Mouse (Mus musculus): ENCODE results near the gene Dlx2. TPM values are rescaled to one million over a fixed set of nuclear protein-coding genes. Genes with fewer than 3 reads are reported as not detected.

Gene Dlx2
- polyA plus RNA-seq, 1 experiment from 2014 or later = 1.5 TPM

- Histone ChIP-seq H3K9ac (ENCODE audit: low read depth, low read length) (no peak overlapping the region), H3K4me3 (ENCODE audit: low read length) (no peak overlapping the region), H3K27ac (ENCODE audit: low read length) (no peak overlapping the region), H3K36me3 (ENCODE audit: control insufficient read depth, insufficient read depth, low read length) (no peaks in the 10 kb centered on the region), H3K4me2 (ENCODE audit: low read depth, low read length) (no peak overlapping the region), H3K27me3 (replicated peaks; ENCODE audit: control insufficient read depth, insufficient read depth, low read length) (peaks cover 52% of the 10 kb centered on the region), H3K9me3 (ENCODE audit: control insufficient read depth, low read length) (no peaks in the 10 kb centered on the region), H3K4me1 (ENCODE audit: control insufficient read depth, insufficient read depth, low read length) (no peaks in the 10 kb centered on the region)
- ATAC-seq = no peak
- WGBS = 64% methylated on average over 4 of the region's 4 CpGs
Observed at GRCm38 (mm10) chr2:71522871-71523270, 23.7 kb downstream of the Dlx2 start.

GRCm38 (mm10) chr2:71517466-71518099, 29.0 kb downstream of the Dlx2 start:
- Histone ChIP-seq H3K4me3 (ENCODE audit: low read length) (no peak overlapping the region), H3K27me3 (replicated peaks; ENCODE audit: control insufficient read depth, insufficient read depth, low read length) (peaks cover 5% of the 10 kb centered on the region), H3K9me3 (ENCODE audit: control insufficient read depth, low read length) (no peaks in the 10 kb centered on the region), H3K27ac (ENCODE audit: low read length) (no peak overlapping the region), H3K4me2 (ENCODE audit: low read depth, low read length) (no peak overlapping the region), H3K9ac (ENCODE audit: low read depth, low read length) (no peak overlapping the region), H3K36me3 (ENCODE audit: control insufficient read depth, insufficient read depth, low read length) (no peaks in the 10 kb centered on the region), H3K4me1 (ENCODE audit: control insufficient read depth, insufficient read depth, low read length) (no peaks in the 10 kb centered on the region)
- 74% methylated on average over 8 of the region's 8 CpGs for WGBS
- no peak for ATAC-seq

GRCm38 (mm10) chr2:71516995-71517394, 29.6 kb downstream of the Dlx2 start:
- Histone ChIP-seq H3K4me1 (ENCODE audit: control insufficient read depth, insufficient read depth, low read length) (no peaks in the 10 kb centered on the region), H3K9me3 (ENCODE audit: control insufficient read depth, low read length) (no peaks in the 10 kb centered on the region), H3K4me3 (ENCODE audit: low read length) (no peak overlapping the region), H3K36me3 (ENCODE audit: control insufficient read depth, insufficient read depth, low read length) (no peaks in the 10 kb centered on the region), H3K9ac (ENCODE audit: low read depth, low read length) (no peak overlapping the region), H3K27ac (ENCODE audit: low read length) (no peak overlapping the region), H3K27me3 (replicated peaks; ENCODE audit: control insufficient read depth, insufficient read depth, low read length) (peaks cover 3% of the 10 kb centered on the region; the same call in 1 of the 2 replicates), H3K4me2 (ENCODE audit: low read depth, low read length) (no peak overlapping the region)
- no peak for ATAC-seq
- WGBS = 68% methylated on average over 4 of the region's 4 CpGs

- Histone ChIP-seq H3K9me3 (ENCODE audit: control insufficient read depth, low read length) (no peaks in the 10 kb centered on the region), H3K4me3 (ENCODE audit: low read length) (no peak overlapping the region), H3K9ac (ENCODE audit: low read depth, low read length) (no peak overlapping the region), H3K4me1 (ENCODE audit: control insufficient read depth, insufficient read depth, low read length) (no peaks in the 10 kb centered on the region), H3K4me2 (ENCODE audit: low read depth, low read length) (no peak overlapping the region), H3K27me3 (replicated peaks; ENCODE audit: control insufficient read depth, insufficient read depth, low read length) (no peaks in the 10 kb centered on the region), H3K27ac (ENCODE audit: low read length) (no peak overlapping the region), H3K36me3 (ENCODE audit: control insufficient read depth, insufficient read depth, low read length) (no peaks in the 10 kb centered on the region)
- ATAC-seq = no peak
- WGBS = 76% methylated on average over 9 of the region's 9 CpGs
Observed at GRCm38 (mm10) chr2:71512326-71512725, 34.2 kb downstream of the Dlx2 start.

- ATAC-seq = no peak
Observed at GRCm38 (mm10) chr2:71511209-71511608, 35.3 kb downstream of the Dlx2 start.

GRCm38 (mm10) chr2:71504852-71505251, 41.7 kb downstream of the Dlx2 start:
- no peak overlapping the region for H3K9ac ChIP-seq (ENCODE audit: low read depth, low read length)
- 60% methylated on average over 9 of the region's 9 CpGs for WGBS

More at GRCm38 (mm10) chr2:71511209-71511608, 35.3 kb downstream of the Dlx2 start:
- Histone ChIP-seq H3K27me3 (replicated peaks; ENCODE audit: control insufficient read depth, insufficient read depth, low read length) (no peaks in the 10 kb centered on the region), H3K4me3 (ENCODE audit: low read length) (no peak overlapping the region), H3K27ac (ENCODE audit: low read length) (no peak overlapping the region), H3K9me3 (ENCODE audit: control insufficient read depth, low read length) (no peaks in the 10 kb centered on the region), H3K4me1 (ENCODE audit: control insufficient read depth, insufficient read depth, low read length) (no peaks in the 10 kb centered on the region), H3K4me2 (ENCODE audit: low read depth, low read length) (no peak overlapping the region), H3K9ac (ENCODE audit: low read depth, low read length) (no peak overlapping the region), H3K36me3 (ENCODE audit: control insufficient read depth, insufficient read depth, low read length) (no peaks in the 10 kb centered on the region)
- WGBS = 85% methylated on average over 7 of the region's 7 CpGs

GRCm38 (mm10) chr2:71499276-71500230, 47.0 kb downstream of the Dlx2 start:
- no peak overlapping the region for H3K27ac ChIP-seq (ENCODE audit: low read length)

More at GRCm38 (mm10) chr2:71504852-71505251, 41.7 kb downstream of the Dlx2 start:
- Histone ChIP-seq H3K4me2 (ENCODE audit: low read depth, low read length) (no peak overlapping the region), H3K4me3 (ENCODE audit: low read length) (no peak overlapping the region), H3K36me3 (ENCODE audit: control insufficient read depth, insufficient read depth, low read length) (no peaks in the 10 kb centered on the region), H3K9me3 (ENCODE audit: control insufficient read depth, low read length) (no peaks in the 10 kb centered on the region), H3K4me1 (ENCODE audit: control insufficient read depth, insufficient read depth, low read length) (no peaks in the 10 kb centered on the region), H3K27me3 (replicated peaks; ENCODE audit: control insufficient read depth, insufficient read depth, low read length) (no peaks in the 10 kb centered on the region), H3K27ac (ENCODE audit: low read length) (no peak overlapping the region)
- ATAC-seq = no peak

GRCm38 (mm10) chr2:71497175-71497574, 49.4 kb downstream of the Dlx2 start:
- WGBS = 48% methylated on average over 5 of the region's 5 CpGs

More at GRCm38 (mm10) chr2:71499276-71500230, 47.0 kb downstream of the Dlx2 start:
- Histone ChIP-seq H3K9ac (ENCODE audit: low read depth, low read length) (no peak overlapping the region), H3K36me3 (ENCODE audit: control insufficient read depth, insufficient read depth, low read length) (no peaks in the 10 kb centered on the region), H3K9me3 (ENCODE audit: control insufficient read depth, low read length) (no peaks in the 10 kb centered on the region), H3K4me2 (ENCODE audit: low read depth, low read length) (no peak overlapping the region), H3K4me1 (ENCODE audit: control insufficient read depth, insufficient read depth, low read length) (no peaks in the 10 kb centered on the region), H3K27me3 (replicated peaks; ENCODE audit: control insufficient read depth, insufficient read depth, low read length) (no peaks in the 10 kb centered on the region), H3K4me3 (ENCODE audit: low read length) (no peak overlapping the region)
- no peak for ATAC-seq
- 66% methylated on average over 16 of the region's 16 CpGs for WGBS

GRCm38 (mm10) chr2:71494971-71495370, 51.6 kb downstream of the Dlx2 start:
- no peak overlapping the region for H3K4me2 ChIP-seq (ENCODE audit: low read depth, low read length)
- H3K27me3 ChIP-seq (replicated peaks; ENCODE audit: control insufficient read depth, insufficient read depth, low read length) = no peaks in the 10 kb centered on the region
- ATAC-seq = no peak
- no peaks in the 10 kb centered on the region for H3K36me3 ChIP-seq (ENCODE audit: control insufficient read depth, insufficient read depth, low read length)
- no peaks in the 10 kb centered on the region for H3K9me3 ChIP-seq (ENCODE audit: control insufficient read depth, low read length)
- H3K4me1 ChIP-seq (ENCODE audit: control insufficient read depth, insufficient read depth, low read length) = no peaks in the 10 kb centered on the region
- H3K27ac ChIP-seq (ENCODE audit: low read length) = no peak overlapping the region
- no peak overlapping the region for H3K4me3 ChIP-seq (ENCODE audit: low read length)
- no peak overlapping the region for H3K9ac ChIP-seq (ENCODE audit: low read depth, low read length)
- WGBS = 31% methylated on average over 4 of the region's 4 CpGs

More at GRCm38 (mm10) chr2:71497175-71497574, 49.4 kb downstream of the Dlx2 start:
- no peaks in the 10 kb centered on the region for H3K4me1 ChIP-seq (ENCODE audit: control insufficient read depth, insufficient read depth, low read length)
- no peak overlapping the region for H3K27ac ChIP-seq (ENCODE audit: low read length)
- no peaks in the 10 kb centered on the region for H3K27me3 ChIP-seq (replicated peaks; ENCODE audit: control insufficient read depth, insufficient read depth, low read length)
- no peaks in the 10 kb centered on the region for H3K36me3 ChIP-seq (ENCODE audit: control insufficient read depth, insufficient read depth, low read length)
- H3K4me3 ChIP-seq (ENCODE audit: low read length) = no peak overlapping the region
- no peak overlapping the region for H3K4me2 ChIP-seq (ENCODE audit: low read depth, low read length)
- H3K9me3 ChIP-seq (ENCODE audit: control insufficient read depth, low read length) = no peaks in the 10 kb centered on the region
- H3K9ac ChIP-seq (ENCODE audit: low read depth, low read length) = no peak overlapping the region
- no peak for ATAC-seq

Data from intestine, embryonic 16.5 days (tissue).